Mouse (Mus musculus) E14TG2a.4 (cell line): ENCODE measurements around the gene Rapgef4.

ENCODE experiments used
- CTCF ChIP-seq: conservative IDR thresholded peaks from 2 replicates; pipeline ENCODE4 v1.5.1; 2014; ENCODE audit warnings: low read length
- NANOG ChIP-seq: IDR thresholded peaks from 2 replicates; pipeline ENCODE4 v1.6.1; 2014; ENCODE audit warnings: borderline replicate concordance, low read length, mixed read lengths

GRCm38 (mm10) chr2:72294994-72295393 lies 314.0 kb downstream of the Rapgef4 start:
- TF ChIP-seq CTCF (no peak), NANOG (no peak)
